Mouse (Mus musculus) adrenal gland, postnatal 10 days (tissue): ENCODE measurements around the gene Slc12a8. TPM values are rescaled to one million over a fixed set of nuclear protein-coding genes. Genes with fewer than 3 reads are reported as not detected.

Source experiments
- DNase-seq: peaks from one replicate; pipeline ENCODE4 v3.0.0; 2021; ENCODE audit warnings: mixed read lengths
- total RNA-seq, 2 experiments: library from RNA; stranded (reverse); gene quantifications; 2 replicates each; pipeline ENCODE4 v1.2.3; 2021

The Slc12a8 gene
- total RNA-seq, 2 experiments from 2014 or later, result 0.63 to 1.3 TPM

- DNase-seq, result peak; percentile 70
Observed at GRCm38 (mm10) chr16:33673530-33674109, 156.5 kb downstream of the Slc12a8 start.

- no peak for DNase-seq
Observed at GRCm38 (mm10) chr16:33675151-33675847, 158.2 kb downstream of the Slc12a8 start.

- DNase-seq, result no peak
Observed at GRCm38 (mm10) chr16:33675848-33676184, 158.7 kb downstream of the Slc12a8 start.

- peak; percentile 74 for DNase-seq
Observed at GRCm38 (mm10) chr16:33676347-33677312, 159.5 kb downstream of the Slc12a8 start.

GRCm38 (mm10) chr16:33677313-33677690 lies 160.2 kb downstream of the Slc12a8 start:
- DNase-seq, result no peak

GRCm38 (mm10) chr16:33677901-33678300 lies 160.8 kb downstream of the Slc12a8 start:
- peak; percentile 75 for DNase-seq

GRCm38 (mm10) chr16:33680271-33680670 lies 163.1 kb downstream of the Slc12a8 start:
- DNase-seq, result no peak

GRCm38 (mm10) chr16:33680816-33681215 lies 163.7 kb downstream of the Slc12a8 start:
- no peak for DNase-seq

GRCm38 (mm10) chr16:33681661-33682060 lies 164.5 kb downstream of the Slc12a8 start:
- no peak for DNase-seq

GRCm38 (mm10) chr16:33682651-33683050 lies 165.5 kb downstream of the Slc12a8 start:
- no peak for DNase-seq

- no peak for DNase-seq
Observed at GRCm38 (mm10) chr16:33683206-33684161, 166.4 kb downstream of the Slc12a8 start.

GRCm38 (mm10) chr16:33684162-33684702 lies 167.1 kb downstream of the Slc12a8 start, which contains the start of gene Heg1:
Gene Heg1 (plus strand): TSS chr16:33684370.
- DNase-seq, result peak; percentile 91

GRCm38 (mm10) chr16:33684703-33685701 lies 167.9 kb downstream of the Slc12a8 start:
- peak; percentile 53 for DNase-seq

GRCm38 (mm10) chr16:33686056-33686455 lies 168.9 kb downstream of the Slc12a8 start:
- no peak for DNase-seq

GRCm38 (mm10) chr16:33687724-33688123 lies 170.6 kb downstream of the Slc12a8 start:
- no peak for DNase-seq

GRCm38 (mm10) chr16:33690975-33691747 lies 174.0 kb downstream of the Slc12a8 start:
- DNase-seq, result no peak

- DNase-seq, result no peak
Observed at GRCm38 (mm10) chr16:33693553-33693952, 176.4 kb downstream of the Slc12a8 start.

GRCm38 (mm10) chr16:33696811-33697575 lies 179.9 kb downstream of the Slc12a8 start:
- DNase-seq, result peak; percentile 79
